Mouse (Mus musculus) hindbrain, embryonic 12.5 days (tissue): ENCODE results near the gene Ttll11. TPM values are rescaled to one million over a fixed set of nuclear protein-coding genes. Genes with fewer than 3 reads are reported as not detected.

ENCODE experiments used
- ATAC-seq: fragments of 200-750 bp; cut with Nextera tagmentation; 2 replicates; pipeline ENCODE4 v1.8.0; 2017; ENCODE audit warnings: moderate TSS enrichment; ENCODE audit not compliant: low FRiP score
- H3K27ac ChIP-seq: fragments of 300-500 bp; sonication (generic); 2 replicates; pipeline ENCODE4 v1.5.1; 2016; ENCODE audit warnings: mild to moderate bottlenecking
- H3K27me3 ChIP-seq: fragments of 300-500 bp; sonication (generic); 2 replicates; pipeline ENCODE4 v1.6.1; 2016; ENCODE audit warnings: mild to moderate bottlenecking
- H3K36me3 ChIP-seq: fragments of 300-500 bp; sonication (generic); 2 replicates; pipeline ENCODE4 v1.6.1; 2016; ENCODE audit warnings: mild to moderate bottlenecking
- H3K4me1 ChIP-seq: fragments of 300-500 bp; sonication (generic); 2 replicates; pipeline ENCODE4 v1.6.1; 2016
- H3K4me2 ChIP-seq: fragments of 300-500 bp; sonication (generic); replicated peaks from 2 replicates; pipeline ENCODE4 v1.6.1; 2016; ENCODE audit warnings: mild to moderate bottlenecking
- H3K4me3 ChIP-seq: fragments of 300-500 bp; sonication (generic); 2 replicates; pipeline ENCODE4 v1.5.1; 2016; ENCODE audit warnings: mild to moderate bottlenecking
- H3K9ac ChIP-seq: fragments of 300-500 bp; sonication (generic); 2 replicates; pipeline ENCODE4 v1.6.1; 2016; ENCODE audit warnings: mild to moderate bottlenecking, moderate library complexity
- H3K9me3 ChIP-seq: fragments of 300-500 bp; sonication (generic); replicated peaks from 2 replicates; pipeline ENCODE4 v1.6.1; 2016; ENCODE audit warnings: mild to moderate bottlenecking
- WGBS: fragments of 180-500 bp; shearing (Covaris S2); methylation state at CpG from one replicate; pipeline ENCODE4 v1.1.7; 2016; 5-methylcytosine and 5-hydroxymethylcytosine counted together
- polyA plus RNA-seq: library from polyadenylated mRNA; unstranded; fragments of >200 nt; fragmentation: Nextera tagmentation; extraction: Ambion mirVana; gene quantifications from 2 replicates; pipeline ENCODE4 v1.2.1, GENCODE M21; 2016

Gene Ttll11
- polyA plus RNA-seq, 1 experiment from 2014 or later, result 4.6 TPM

- no peak for ATAC-seq
- 64% methylated on average over 10 of the region's 10 CpGs for WGBS
- Histone ChIP-seq H3K9me3 (no peaks in the 10 kb centered on the region), H3K4me3 (no peak overlapping the region), H3K27ac (no peak overlapping the region), H3K9ac (no peak overlapping the region), H3K4me2 (no peak overlapping the region), H3K36me3 (no peaks in the 10 kb centered on the region), H3K27me3 (no peaks in the 10 kb centered on the region; the same call in 1 of the 2 replicates), H3K4me1 (peaks cover 12% of the 10 kb centered on the region)
These were observed 119.3 kb downstream of the Ttll11 start for GRCm38 (mm10) chr2:35860394-35860744.

DNA sequence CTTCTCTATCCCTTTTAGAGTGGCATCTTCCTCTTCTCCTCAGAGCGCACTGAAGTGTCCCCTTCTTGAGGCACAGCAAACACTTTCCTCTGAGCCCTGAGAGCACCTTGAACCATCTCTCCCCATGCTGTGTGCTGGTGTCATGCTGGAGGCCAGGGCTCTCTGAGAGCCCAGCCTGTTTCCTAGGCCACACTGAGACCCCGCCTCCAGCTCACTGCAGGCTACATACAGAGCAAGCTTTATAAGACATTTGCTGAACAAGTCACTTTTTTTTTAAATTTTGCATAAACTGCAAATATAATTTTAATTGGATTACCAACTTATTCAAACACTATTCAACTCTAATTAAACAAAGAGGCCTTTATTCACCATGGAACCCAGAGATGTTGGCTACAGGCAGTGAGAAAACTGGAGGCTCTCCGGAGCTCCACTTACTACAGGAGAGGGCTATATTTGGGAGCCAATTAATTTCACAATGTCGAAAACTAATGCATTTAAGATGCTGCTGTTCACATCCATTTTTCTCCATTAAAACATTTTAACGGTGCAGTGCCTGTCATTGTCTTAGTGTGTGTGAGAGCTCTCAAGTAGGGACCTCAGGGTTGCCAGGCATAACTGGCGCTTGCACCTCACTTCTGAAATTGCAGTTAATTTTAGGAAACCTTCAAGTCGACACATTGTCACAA lies 119.9 kb downstream of the Ttll11 start:
- H3K9me3 ChIP-seq, result no peaks in the 10 kb centered on the region
- no peak overlapping the region for H3K9ac ChIP-seq
- H3K4me3 ChIP-seq, result no peak overlapping the region
- H3K4me2 ChIP-seq, result no peak overlapping the region
- peaks cover 12% of the 10 kb centered on the region for H3K4me1 ChIP-seq
- no peaks in the 10 kb centered on the region; the same call in 1 of the 2 replicates for H3K27me3 ChIP-seq
- H3K27ac ChIP-seq, result no peak overlapping the region
- WGBS, result 83% methylated on average over 7 of the region's 7 CpGs
- ATAC-seq, result no peak
- H3K36me3 ChIP-seq, result no peaks in the 10 kb centered on the region

GRCm38 (mm10) chr2:35858281-35858680 lies 121.4 kb downstream of the Ttll11 start:
- no peak for ATAC-seq
- Histone ChIP-seq H3K4me1 (peaks cover 12% of the 10 kb centered on the region), H3K27ac (no peak overlapping the region), H3K36me3 (no peaks in the 10 kb centered on the region), H3K4me2 (no peak overlapping the region), H3K4me3 (no peak overlapping the region), H3K27me3 (no peaks in the 10 kb centered on the region; the same call in 1 of the 2 replicates), H3K9me3 (no peaks in the 10 kb centered on the region), H3K9ac (no peak overlapping the region)
- 76% methylated on average over 6 of the region's 6 CpGs for WGBS

DNA sequence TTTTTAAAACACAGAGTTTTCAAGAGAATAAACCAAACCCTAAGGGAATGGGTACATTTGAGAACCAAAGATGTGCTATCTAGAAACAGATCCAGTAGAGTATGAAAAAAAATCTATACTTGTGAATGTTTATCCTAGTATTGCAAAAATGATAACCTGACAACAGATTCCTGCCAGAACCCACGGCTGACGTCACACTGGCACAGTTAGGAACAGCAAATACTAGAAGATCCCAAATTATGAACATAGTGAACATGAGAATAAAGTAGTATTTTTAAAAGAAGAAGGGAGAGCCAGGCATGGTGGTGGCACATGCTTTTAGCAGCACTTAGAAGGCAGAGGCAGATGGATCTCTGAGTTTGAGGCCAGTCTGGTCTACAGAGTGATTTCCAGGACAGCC lies 122.8 kb downstream of the Ttll11 start:
- no peak overlapping the region for H3K9ac ChIP-seq
- H3K9me3 ChIP-seq, result no peaks in the 10 kb centered on the region
- no peak for ATAC-seq
- WGBS, result 93% methylated on average over 2 of the region's 2 CpGs
- H3K27ac ChIP-seq, result no peak overlapping the region
- H3K36me3 ChIP-seq, result no peaks in the 10 kb centered on the region
- peaks cover 14% of the 10 kb centered on the region for H3K4me1 ChIP-seq
- no peak overlapping the region for H3K4me3 ChIP-seq
- no peaks in the 10 kb centered on the region; the same call in 1 of the 2 replicates for H3K27me3 ChIP-seq
- no peak overlapping the region for H3K4me2 ChIP-seq

GRCm38 (mm10) chr2:35854877-35855276 lies 124.8 kb downstream of the Ttll11 start:
- Histone ChIP-seq H3K27me3 (no peaks in the 10 kb centered on the region), H3K4me1 (peaks cover 10% of the 10 kb centered on the region), H3K4me2 (no peak overlapping the region), H3K36me3 (no peaks in the 10 kb centered on the region), H3K27ac (no peak overlapping the region), H3K4me3 (no peak overlapping the region), H3K9ac (no peak overlapping the region), H3K9me3 (no peaks in the 10 kb centered on the region)
- ATAC-seq, result no peak
- 32% methylated on average over 5 of the region's 5 CpGs for WGBS

- Histone ChIP-seq H3K36me3 (no peaks in the 10 kb centered on the region), H3K4me2 (no peak overlapping the region), H3K27ac (no peak overlapping the region), H3K27me3 (no peaks in the 10 kb centered on the region), H3K4me1 (peaks cover 16% of the 10 kb centered on the region), H3K9me3 (no peaks in the 10 kb centered on the region), H3K4me3 (no peak overlapping the region), H3K9ac (no peak overlapping the region)
- ATAC-seq, result no peak
- WGBS, result 78% methylated on average over 4 of the region's 4 CpGs
These were observed 126.7 kb downstream of the Ttll11 start for GRCm38 (mm10) chr2:35852971-35853370.

- Histone ChIP-seq H3K36me3 (no peaks in the 10 kb centered on the region), H3K9me3 (no peaks in the 10 kb centered on the region), H3K4me1 (peaks cover 16% of the 10 kb centered on the region), H3K27ac (no peak overlapping the region), H3K27me3 (no peaks in the 10 kb centered on the region), H3K4me2 (no peak overlapping the region), H3K9ac (no peak overlapping the region; the same call in 1 of the 2 replicates), H3K4me3 (no peak overlapping the region)
- no peak for ATAC-seq
- WGBS, result 69% methylated on average over 3 of the region's 3 CpGs
These were observed 127.6 kb downstream of the Ttll11 start for GRCm38 (mm10) chr2:35852164-35852509.

DNA sequence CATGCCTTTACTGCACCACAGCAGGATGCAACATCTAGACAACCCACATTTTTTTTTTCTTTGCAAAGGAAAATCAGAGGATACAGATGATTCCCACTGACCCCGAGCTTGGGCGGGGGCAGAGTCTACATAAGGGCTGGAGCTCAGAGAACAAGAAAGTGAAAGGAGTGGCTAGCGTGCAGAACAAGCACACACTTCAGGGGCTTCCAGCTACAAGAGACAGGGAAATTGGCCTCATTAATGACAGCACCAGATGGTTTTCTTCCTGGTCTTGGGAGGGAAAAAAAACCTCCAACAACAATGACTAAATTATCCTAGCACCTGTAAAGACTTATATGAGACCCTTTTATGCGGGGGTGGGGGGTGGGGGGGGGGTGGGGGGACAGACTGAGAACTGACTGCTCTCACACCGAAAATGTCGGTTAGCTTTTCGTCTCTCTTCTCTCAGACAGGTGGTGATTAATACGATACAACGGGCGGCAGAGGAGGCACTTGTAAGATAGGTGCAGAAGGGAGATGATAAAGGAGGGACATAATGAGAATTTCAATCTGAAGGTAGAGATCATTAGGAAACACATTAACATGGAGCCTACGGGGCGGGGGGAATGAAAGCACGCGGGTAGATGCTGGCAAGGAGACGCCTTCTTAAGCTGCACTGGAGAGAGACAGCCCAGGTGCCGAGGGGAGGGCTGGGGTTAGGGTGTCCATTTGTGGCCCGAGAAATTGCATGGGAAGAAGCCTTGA lies 128.1 kb downstream of the Ttll11 start:
- peaks cover 16% of the 10 kb centered on the region for H3K4me1 ChIP-seq
- H3K4me2 ChIP-seq, result no peak overlapping the region; the same call in 1 of the 2 replicates
- no peaks in the 10 kb centered on the region for H3K9me3 ChIP-seq
- no peak overlapping the region for H3K4me3 ChIP-seq
- H3K36me3 ChIP-seq, result no peaks in the 10 kb centered on the region
- no peak overlapping the region; the same call in 1 of the 2 replicates for H3K9ac ChIP-seq
- ATAC-seq, result 0 out of 2 replicates have a peak, but pooled peaks have one; percentile 42
- H3K27me3 ChIP-seq, result no peaks in the 10 kb centered on the region
- 47% methylated on average over 17 of the region's 17 CpGs for WGBS
- H3K27ac ChIP-seq, result peak overlapping the region; percentile 35; the same call in 1 of the 2 replicates

DNA sequence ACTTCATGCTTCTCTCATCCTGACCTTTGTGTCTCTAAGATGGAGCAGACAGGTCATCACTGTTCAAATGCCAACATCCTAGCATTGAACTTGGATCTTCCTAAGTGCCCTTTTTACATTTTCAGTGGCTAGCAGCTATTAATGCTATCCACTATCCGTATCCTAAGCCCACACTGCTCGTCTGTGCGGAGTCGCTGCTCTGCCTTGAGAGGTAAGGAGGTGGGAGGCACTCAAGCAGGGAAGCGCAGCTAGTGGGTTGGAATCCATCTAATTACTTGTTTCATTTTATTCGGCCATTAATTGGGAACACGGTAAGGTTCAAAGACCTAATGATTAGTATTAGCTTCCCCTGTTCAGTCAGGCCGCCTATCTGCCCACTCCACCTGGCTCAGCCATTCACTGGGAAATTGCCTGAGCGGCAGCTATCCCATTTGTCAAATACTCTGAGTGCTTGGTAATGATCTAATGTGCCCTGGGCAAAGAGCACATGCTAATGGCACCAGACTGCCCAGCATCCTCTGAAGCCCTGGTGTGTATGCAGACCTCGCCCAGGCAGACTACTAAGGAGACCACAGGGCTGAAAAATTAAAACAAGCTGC lies 130.0 kb downstream of the Ttll11 start:
- 54% methylated on average over 10 of the region's 10 CpGs for WGBS
- Histone ChIP-seq H3K27ac (peak overlapping the region; percentile 49; the same call in 1 of the 2 replicates), H3K4me1 (peaks cover 20% of the 10 kb centered on the region), H3K9ac (no peak overlapping the region), H3K4me3 (no peak overlapping the region), H3K27me3 (no peaks in the 10 kb centered on the region), H3K4me2 (no peak overlapping the region), H3K9me3 (no peaks in the 10 kb centered on the region), H3K36me3 (no peaks in the 10 kb centered on the region)
- peak; percentile 69 for ATAC-seq

GRCm38 (mm10) chr2:35845611-35846504 lies 133.9 kb downstream of the Ttll11 start:
- Histone ChIP-seq H3K4me2 (no peak overlapping the region), H3K9me3 (no peaks in the 10 kb centered on the region), H3K36me3 (no peaks in the 10 kb centered on the region), H3K4me1 (peaks cover 27% of the 10 kb centered on the region), H3K27me3 (no peaks in the 10 kb centered on the region), H3K4me3 (no peak overlapping the region), H3K27ac (no peak overlapping the region), H3K9ac (no peak overlapping the region)
- no peak for ATAC-seq
- WGBS, result 38% methylated on average over 11 of the region's 11 CpGs

- Histone ChIP-seq H3K4me1 (peaks cover 22% of the 10 kb centered on the region), H3K36me3 (no peaks in the 10 kb centered on the region), H3K9ac (no peak overlapping the region; the same call in 1 of the 2 replicates), H3K4me3 (no peak overlapping the region), H3K27me3 (no peaks in the 10 kb centered on the region), H3K4me2 (no peak overlapping the region), H3K27ac (no peak overlapping the region), H3K9me3 (no peaks in the 10 kb centered on the region)
- WGBS, result 35% methylated on average over 13 of the region's 13 CpGs
- ATAC-seq, result no peak
These were observed 135.6 kb downstream of the Ttll11 start for GRCm38 (mm10) chr2:35843896-35844690.
